Mouse (Mus musculus) hindbrain, embryonic 11.5 days (tissue): ENCODE measurements around the gene Btbd2. TPM values are rescaled to one million over a fixed set of nuclear protein-coding genes. Genes with fewer than 3 reads are reported as not detected.

Experiments
- ATAC-seq: fragments of 200-750 bp; cut with Nextera tagmentation; 2 replicates; pipeline ENCODE4 v1.8.0; 2017; ENCODE audit warnings: mild to moderate bottlenecking, moderate TSS enrichment, moderate library complexity; ENCODE audit not compliant: low FRiP score
- DNase-seq: peaks from one replicate; pipeline ENCODE4 v3.0.0-alpha.2; 2015; ENCODE audit warnings: low spot score
- H3K27ac ChIP-seq: fragments of 300-500 bp; sonication (generic); 2 replicates; pipeline ENCODE4 v1.5.1; 2014; ENCODE audit warnings: mild to moderate bottlenecking, low read depth, low read length
- H3K27me3 ChIP-seq: fragments of 300-500 bp; sonication (generic); 2 replicates; pipeline ENCODE4 v1.6.1; 2014; ENCODE audit warnings: mild to moderate bottlenecking, low read length, moderate library complexity, mixed read lengths; ENCODE audit not compliant: control insufficient read depth, insufficient read depth
- H3K36me3 ChIP-seq: fragments of 300-500 bp; sonication (generic); 2 replicates; pipeline ENCODE4 v1.6.1; 2014; ENCODE audit warnings: mild to moderate bottlenecking, low read length, moderate library complexity, mixed read lengths; ENCODE audit not compliant: control insufficient read depth, insufficient read depth
- H3K4me1 ChIP-seq: fragments of 300-500 bp; sonication (generic); replicated peaks from 2 replicates; pipeline ENCODE4 v1.6.1; 2014; ENCODE audit warnings: low read length, mixed read lengths; ENCODE audit not compliant: control insufficient read depth, insufficient read depth
- H3K4me2 ChIP-seq: fragments of 300-500 bp; sonication (generic); replicated peaks from 2 replicates; pipeline ENCODE4 v1.6.1; 2014; ENCODE audit warnings: mild to moderate bottlenecking, low read depth, low read length
- H3K4me3 ChIP-seq: fragments of 300-500 bp; sonication (generic); 2 replicates; pipeline ENCODE4 v1.5.1; 2014; ENCODE audit warnings: low read depth, low read length
- H3K9ac ChIP-seq: fragments of 300-500 bp; sonication (generic); 2 replicates; pipeline ENCODE4 v1.6.1; 2014; ENCODE audit warnings: low read depth, low read length
- H3K9me3 ChIP-seq: fragments of 300-500 bp; sonication (generic); 2 replicates; pipeline ENCODE4 v1.6.1; 2016; ENCODE audit warnings: low read length; ENCODE audit not compliant: control insufficient read depth
- WGBS: fragments of 180-500 bp; shearing (Covaris S2); extraction: QIAGEN DNeasy Blood & Tissue Kit; methylation state at CpG from one replicate; pipeline ENCODE4 v1.1.7; 2014; 5-methylcytosine and 5-hydroxymethylcytosine counted together
- polyA plus RNA-seq: library from polyadenylated mRNA; unstranded; fragments of >200 nt; fragmentation: Nextera tagmentation; extraction: Ambion mirVana; gene quantifications from 2 replicates; pipeline ENCODE4 v1.2.1, GENCODE M21; 2014

The Btbd2 gene
- polyA plus RNA-seq, 1 experiment from 2014 or later = 36.2 TPM

- H3K27me3 ChIP-seq = no peaks in the 10 kb centered on the region
- no peaks in the 10 kb centered on the region for H3K9me3 ChIP-seq
- no peak overlapping the region for H3K4me2 ChIP-seq
- no peaks in the 10 kb centered on the region for H3K4me1 ChIP-seq
- peaks cover 9% of the 10 kb centered on the region; the same call in 1 of the 2 replicates for H3K36me3 ChIP-seq
- H3K4me3 ChIP-seq = no peak overlapping the region
- ATAC-seq (no peak), DNase-seq (no peak)
- no peak overlapping the region for H3K27ac ChIP-seq
- WGBS = 97% methylated on average over 10 of the region's 10 CpGs
- no peak overlapping the region for H3K9ac ChIP-seq
Measured at GRCm38 (mm10) chr10:80646936-80647335, 9.9 kb downstream of the Btbd2 start.

GRCm38 (mm10) chr10:80635345-80635744, 21.5 kb downstream of the Btbd2 start:
- Histone ChIP-seq H3K9me3 (no peaks in the 10 kb centered on the region), H3K4me3 (no peak overlapping the region), H3K4me2 (no peak overlapping the region), H3K36me3 (peaks cover 23% of the 10 kb centered on the region), H3K27me3 (no peaks in the 10 kb centered on the region), H3K27ac (no peak overlapping the region), H3K9ac (no peak overlapping the region), H3K4me1 (no peaks in the 10 kb centered on the region)
- no peak for ATAC-seq
- DNase-seq = no peak
- 88% methylated on average over 6 of the region's 6 CpGs for WGBS

- Histone ChIP-seq H3K4me3 (no peak overlapping the region), H3K9ac (no peak overlapping the region), H3K36me3 (no peaks in the 10 kb centered on the region), H3K4me2 (no peak overlapping the region), H3K27ac (no peak overlapping the region), H3K9me3 (no peaks in the 10 kb centered on the region), H3K4me1 (peaks cover 7% of the 10 kb centered on the region), H3K27me3 (no peaks in the 10 kb centered on the region)
- ATAC-seq = no peak
- no peak for DNase-seq
- 85% methylated on average over 9 of the region's 9 CpGs for WGBS
Measured at GRCm38 (mm10) chr10:80628925-80629324, 27.9 kb downstream of the Btbd2 start.

GRCm38 (mm10) chr10:80627685-80628084, 29.2 kb downstream of the Btbd2 start:
- H3K27me3 ChIP-seq = no peaks in the 10 kb centered on the region
- no peaks in the 10 kb centered on the region for H3K36me3 ChIP-seq
- H3K4me3 ChIP-seq = no peak overlapping the region
- ATAC-seq (no peak), DNase-seq (peak; percentile 8)
- 73% methylated on average over 2 of the region's 2 CpGs for WGBS
- no peaks in the 10 kb centered on the region for H3K9me3 ChIP-seq
- H3K9ac ChIP-seq = no peak overlapping the region
- H3K4me1 ChIP-seq = peaks cover 8% of the 10 kb centered on the region
- H3K27ac ChIP-seq = no peak overlapping the region
- no peak overlapping the region for H3K4me2 ChIP-seq

GRCm38 (mm10) chr10:80625764-80626163, 31.1 kb downstream of the Btbd2 start:
- H3K9ac ChIP-seq = no peak overlapping the region
- no peak for ATAC-seq
- 86% methylated on average over 4 of the region's 4 CpGs for WGBS

GRCm38 (mm10) chr10:80623457-80624191, 33.2 kb downstream of the Btbd2 start:
- WGBS = 16% methylated on average over 15 of the region's 15 CpGs
- Histone ChIP-seq H3K4me3 (peak overlapping the region; percentile 85), H3K4me1 (peaks cover 6% of the 10 kb centered on the region), H3K9me3 (no peaks in the 10 kb centered on the region), H3K27ac (peak overlapping the region; percentile 94), H3K36me3 (no peaks in the 10 kb centered on the region), H3K9ac (peak overlapping the region; percentile 91), H3K27me3 (no peaks in the 10 kb centered on the region), H3K4me2 (peak overlapping the region; percentile 97)
- peak; percentile 62 for DNase-seq
- ATAC-seq = no peak

More at GRCm38 (mm10) chr10:80625764-80626163, 31.1 kb downstream of the Btbd2 start:
- Histone ChIP-seq H3K27me3 (no peaks in the 10 kb centered on the region), H3K4me2 (no peak overlapping the region), H3K4me1 (peaks cover 8% of the 10 kb centered on the region), H3K27ac (no peak overlapping the region), H3K4me3 (no peak overlapping the region), H3K9me3 (no peaks in the 10 kb centered on the region), H3K36me3 (no peaks in the 10 kb centered on the region)
- DNase-seq = no peak

- Histone ChIP-seq H3K4me1 (peaks cover 6% of the 10 kb centered on the region), H3K9me3 (no peaks in the 10 kb centered on the region), H3K4me3 (peak within 1 kb of the TSS; percentile 85), H3K27me3 (no peaks in the 10 kb centered on the region), H3K36me3 (no peaks in the 10 kb centered on the region), H3K9ac (peak within 1 kb of the TSS; percentile 91), H3K27ac (peak within 1 kb of the TSS; percentile 94), H3K4me2 (peak within 1 kb of the TSS; percentile 97)
- WGBS = under 1% methylated on average over 81 of the region's 85 CpGs
- no peak; the same call in none of the 2 replicates for ATAC-seq
- no peak for DNase-seq
Measured at GRCm38 (mm10) chr10:80622661-80623456, 34.0 kb downstream of the Btbd2 start, which contains the start of gene Csnk1g2. Gene Csnk1g2, plus strand, starts transcription at chr10:80622838.

GRCm38 (mm10) chr10:80621940-80622660, 34.8 kb downstream of the Btbd2 start:
- peaks cover 6% of the 10 kb centered on the region for H3K4me1 ChIP-seq
- peak overlapping the region; percentile 94 for H3K27ac ChIP-seq
- under 1% methylated on average over 64 of the region's 64 CpGs for WGBS
- H3K27me3 ChIP-seq = no peaks in the 10 kb centered on the region
- H3K4me2 ChIP-seq = peak overlapping the region; percentile 97
- no peaks in the 10 kb centered on the region for H3K9me3 ChIP-seq
- ATAC-seq = peak; percentile 96
- no peaks in the 10 kb centered on the region for H3K36me3 ChIP-seq
- DNase-seq = peak; percentile 100
- H3K9ac ChIP-seq = peak overlapping the region; percentile 91
- peak overlapping the region; percentile 85 for H3K4me3 ChIP-seq
